Mouse (Mus musculus) ES-E14 (cell line): ENCODE measurements around the gene Phlda1.

ENCODE experiments used
- ZC3H11A ChIP-seq: IDR thresholded peaks from 2 replicates; pipeline ENCODE4 v1.6.1; 2012; ENCODE audit warnings: low read depth, mild to moderate bottlenecking, inconsistent platforms, low read length, borderline replicate concordance
- ZNF384 ChIP-seq: IDR thresholded peaks from 2 replicates; pipeline ENCODE4 v1.6.1; 2012; ENCODE audit warnings: low read depth, low read length, inconsistent platforms

GRCm38 (mm10) chr10:111482654-111483053 lies 23.4 kb upstream of the Phlda1 start:
- no peak for TF ChIP-seq ZNF384
- TF ChIP-seq ZC3H11A: no peak
